Mouse (Mus musculus): ENCODE results near the gene Oas1e.

GRCm38 (mm10) chr5:120779922-120780321 is 15.4 kb downstream of the Oas1e start:
- no peak for TF ChIP-seq CTCF (IDR thresholded peaks at IDR 0.05; ENCODE audit: low read depth)
- TF ChIP-seq EP300 (optimal IDR thresholded peaks at IDR 0.05), result no peak

All from stomach, postnatal 0 days (tissue).